Mouse (Mus musculus): ENCODE data around the gene Efcab3. TPM values are rescaled to one million over a fixed set of nuclear protein-coding genes. Genes with fewer than 3 reads are reported as not detected.

Efcab3 gene
- polyA plus RNA-seq, 1 experiment from 2014 or later = 0.32 TPM

DNA sequence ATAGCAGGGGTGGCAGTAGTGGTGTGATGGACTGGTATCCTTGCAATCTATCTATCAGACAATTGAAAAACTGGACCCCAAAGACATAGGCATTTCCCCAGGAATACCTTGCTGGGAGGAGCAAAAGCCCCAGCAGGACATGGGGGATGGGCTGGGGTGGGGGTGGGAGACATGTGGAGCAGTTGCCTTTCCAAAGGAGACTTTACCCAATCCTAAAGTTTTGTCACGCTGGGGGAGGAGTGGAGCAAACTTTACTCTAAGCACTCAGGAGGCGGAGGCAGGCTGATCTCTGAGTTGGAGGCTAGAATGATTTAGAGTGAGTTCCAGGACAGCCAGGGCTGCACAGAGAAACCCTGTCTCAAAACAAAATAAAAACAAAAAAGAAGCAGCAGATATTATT lies 98.0 kb downstream of the Efcab3 start:
- Histone ChIP-seq H3K4me1 (replicated peaks; ENCODE audit: control insufficient read depth, insufficient read depth, low read length) (peaks cover 10% of the 10 kb centered on the region), H3K4me2 (no peak overlapping the region), H3K27me3 (replicated peaks; ENCODE audit: control insufficient read depth, insufficient read depth, low read length) (peaks cover 16% of the 10 kb centered on the region), H3K9me3 (ENCODE audit: control insufficient read depth, low read length) (peaks cover 10% of the 10 kb centered on the region; the same call in 1 of the 2 replicates), H3K36me3 (ENCODE audit: control insufficient read depth, insufficient read depth, low read length) (no peaks in the 10 kb centered on the region; the same call in 1 of the 2 replicates), H3K4me3 (ENCODE audit: low read depth, low read length) (no peak overlapping the region), H3K27ac (ENCODE audit: low read depth, low read length) (no peak overlapping the region), H3K9ac (ENCODE audit: low read depth, low read length) (no peak overlapping the region)
- ATAC-seq (replicated peaks; ENCODE audit: low FRiP score) (no peak), DNase-seq (ENCODE audit: low spot score) (no peak)
- 82% methylated on average over 2 of the region's 2 CpGs for WGBS

DNA sequence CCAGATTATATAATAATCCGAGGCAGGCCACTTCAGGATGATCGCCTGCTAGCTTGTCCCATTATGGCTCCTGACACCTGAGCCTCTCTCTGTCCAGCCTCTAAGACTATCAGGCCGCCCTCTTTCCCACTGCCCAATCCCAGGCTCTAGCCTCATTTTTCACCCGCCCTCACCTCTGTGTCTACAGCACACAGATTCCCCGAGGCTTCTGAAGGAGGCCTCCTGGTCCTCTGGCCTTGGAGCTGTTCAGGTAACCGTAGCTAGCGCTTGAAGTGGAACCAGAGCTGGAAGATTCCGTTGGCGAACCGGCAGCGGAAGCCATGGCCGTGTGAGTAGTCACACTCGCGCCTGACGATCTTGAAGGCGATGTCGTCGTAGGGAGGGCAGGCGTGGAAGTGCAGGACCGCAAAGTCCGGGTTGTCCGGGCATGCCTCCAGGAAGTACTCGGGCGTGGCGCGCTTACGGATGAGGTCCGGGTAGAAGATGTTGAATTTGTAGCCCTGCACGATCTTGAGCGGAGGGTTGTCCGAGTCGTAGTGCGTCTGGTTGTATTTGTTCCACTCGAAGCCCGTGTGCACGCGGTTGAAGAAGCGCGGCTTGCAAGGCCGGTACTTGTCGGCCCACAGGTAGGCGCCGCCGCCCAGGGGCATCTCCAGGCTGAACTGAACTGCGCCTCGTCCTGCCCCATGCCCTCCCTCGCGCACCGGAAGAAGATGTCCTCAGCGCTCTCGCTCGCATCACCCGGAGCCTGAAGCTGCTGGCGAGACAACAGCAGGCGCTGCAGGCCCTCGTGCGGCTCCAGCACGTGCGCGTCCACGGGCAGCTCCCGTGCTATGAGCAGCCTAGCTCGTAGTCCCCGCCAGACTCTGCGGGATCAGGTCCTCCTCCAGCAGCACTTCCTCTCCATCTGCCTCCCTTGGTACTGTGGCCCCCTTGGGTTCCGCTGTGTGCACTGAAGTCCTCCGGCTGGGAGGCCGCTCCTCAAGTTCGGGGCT lies 101.4 kb downstream of the Efcab3 start:
- Histone ChIP-seq H3K27me3 (replicated peaks; ENCODE audit: control insufficient read depth, insufficient read depth, low read length) (peaks cover 20% of the 10 kb centered on the region), H3K4me2 (no peak overlapping the region), H3K27ac (ENCODE audit: low read depth, low read length) (no peak overlapping the region), H3K4me3 (ENCODE audit: low read depth, low read length) (no peak overlapping the region), H3K9ac (ENCODE audit: low read depth, low read length) (no peak overlapping the region), H3K4me1 (replicated peaks; ENCODE audit: control insufficient read depth, insufficient read depth, low read length) (no peaks in the 10 kb centered on the region), H3K36me3 (ENCODE audit: control insufficient read depth, insufficient read depth, low read length) (no peaks in the 10 kb centered on the region; the same call in 1 of the 2 replicates), H3K9me3 (ENCODE audit: control insufficient read depth, low read length) (peaks cover 10% of the 10 kb centered on the region; the same call in 1 of the 2 replicates)
- ATAC-seq (replicated peaks; ENCODE audit: low FRiP score) (0 out of 2 replicates have a peak, but pooled peaks have one; percentile 27), DNase-seq (ENCODE audit: low spot score) (no peak)
- 66% methylated on average over 69 of the region's 69 CpGs for WGBS

DNA sequence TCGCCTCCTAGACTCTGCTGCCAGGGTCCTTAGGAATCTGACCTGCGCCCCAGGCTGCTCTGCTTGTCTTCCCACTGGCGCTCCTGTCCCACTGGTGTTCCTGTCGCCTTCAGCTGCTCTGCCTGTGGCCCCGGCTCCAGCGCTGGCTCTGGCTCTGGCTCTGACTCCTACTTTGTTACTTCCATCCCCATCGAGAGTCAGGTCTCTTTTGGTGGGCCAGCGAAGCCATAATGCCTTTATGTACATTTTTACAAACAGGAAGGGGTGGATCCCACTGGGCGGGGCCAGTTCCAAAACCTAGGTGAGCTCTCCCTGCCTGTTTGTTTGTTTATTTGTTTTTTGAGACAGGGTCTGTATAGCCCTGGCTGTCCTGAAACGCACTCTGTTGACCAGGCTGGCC lies 103.4 kb downstream of the Efcab3 start:
- Histone ChIP-seq H3K27me3 (replicated peaks; ENCODE audit: control insufficient read depth, insufficient read depth, low read length) (peaks cover 20% of the 10 kb centered on the region), H3K9me3 (ENCODE audit: control insufficient read depth, low read length) (peaks cover 10% of the 10 kb centered on the region; the same call in 1 of the 2 replicates), H3K4me1 (replicated peaks; ENCODE audit: control insufficient read depth, insufficient read depth, low read length) (no peaks in the 10 kb centered on the region), H3K4me3 (ENCODE audit: low read depth, low read length) (no peak overlapping the region), H3K9ac (ENCODE audit: low read depth, low read length) (no peak overlapping the region), H3K36me3 (ENCODE audit: control insufficient read depth, insufficient read depth, low read length) (no peaks in the 10 kb centered on the region; the same call in 1 of the 2 replicates), H3K27ac (ENCODE audit: low read depth, low read length) (no peak overlapping the region), H3K4me2 (no peak overlapping the region)
- WGBS = 89% methylated on average over 10 of the region's 10 CpGs
- ATAC-seq (replicated peaks; ENCODE audit: low FRiP score) (no peak), DNase-seq (ENCODE audit: low spot score) (no peak)

Other genes starting within 250 kb of the Efcab3 start
- gene Mettl2, start 62.8 kb downstream of the Efcab3 start, polyA plus RNA-seq (2014; fragmentation: Nextera tagmentation; extraction: Ambion mirVana) = 46.2 and 46.9 TPM in 2 replicates
- gene Gm10842, start 83.3 kb downstream of the Efcab3 start, polyA plus RNA-seq (2014; fragmentation: Nextera tagmentation; extraction: Ambion mirVana) = not detected in 2 replicates
- 16.1 and 18.2 TPM in 2 replicates for gene Tlk2, start 115.2 kb downstream of the Efcab3 start, polyA plus RNA-seq (2014; fragmentation: Nextera tagmentation; extraction: Ambion mirVana)
- 3.3 and 4.8 TPM in 2 replicates for gene Mrc2, start 229.1 kb downstream of the Efcab3 start, polyA plus RNA-seq (2014; fragmentation: Nextera tagmentation; extraction: Ambion mirVana)

Measured in liver, embryonic 11.5 days (tissue).